Mouse (Mus musculus): ENCODE measurements around the gene Ndufs7.

Ndufs7 gene

GRCm38 (mm10) chr10:80264341-80265148, 15.6 kb downstream of the Ndufs7 start:
- DNase-seq: peak; percentile 99

GRCm38 (mm10) chr10:80265149-80265486, 16.2 kb downstream of the Ndufs7 start:
- DNase-seq: no peak

- DNase-seq: no peak
Measured at GRCm38 (mm10) chr10:80270099-80270498, 21.2 kb downstream of the Ndufs7 start.

GRCm38 (mm10) chr10:80270734-80271181, 21.8 kb downstream of the Ndufs7 start:
- DNase-seq: peak; percentile 63

- DNase-seq: no peak
Measured at GRCm38 (mm10) chr10:80271186-80271843, 22.4 kb downstream of the Ndufs7 start.

- no peak for DNase-seq
Measured at GRCm38 (mm10) chr10:80271870-80272585, 23.1 kb downstream of the Ndufs7 start.

- DNase-seq: no peak
Measured at GRCm38 (mm10) chr10:80273847-80274246, 24.9 kb downstream of the Ndufs7 start.

GRCm38 (mm10) chr10:80276238-80276637, 27.3 kb downstream of the Ndufs7 start:
- no peak for DNase-seq

- DNase-seq: no peak
Measured at GRCm38 (mm10) chr10:80278390-80278789, 29.5 kb downstream of the Ndufs7 start.

GRCm38 (mm10) chr10:80279273-80279672, 30.4 kb downstream of the Ndufs7 start:
- no peak for DNase-seq

GRCm38 (mm10) chr10:80281304-80281703, 32.4 kb downstream of the Ndufs7 start:
- peak; percentile 82 for DNase-seq

- DNase-seq: peak; percentile 78
Measured at GRCm38 (mm10) chr10:80281921-80282371, 33.0 kb downstream of the Ndufs7 start.

- DNase-seq: no peak
Measured at GRCm38 (mm10) chr10:80282481-80283441, 33.8 kb downstream of the Ndufs7 start.

GRCm38 (mm10) chr10:80285222-80286070, 36.5 kb downstream of the Ndufs7 start:
- DNase-seq: no peak

GRCm38 (mm10) chr10:80288097-80288496, 39.2 kb downstream of the Ndufs7 start:
- no peak for DNase-seq

GRCm38 (mm10) chr10:80288657-80289056, 39.7 kb downstream of the Ndufs7 start:
- no peak for DNase-seq

- DNase-seq: peak; percentile 94
Measured at GRCm38 (mm10) chr10:80292251-80293146, 43.6 kb downstream of the Ndufs7 start, which contains the start of gene Rps15. Rps15 (plus strand) TSS chr10:80292453.

GRCm38 (mm10) chr10:80293325-80293724, 44.4 kb downstream of the Ndufs7 start:
- DNase-seq: no peak

- DNase-seq: no peak
Measured at GRCm38 (mm10) chr10:80294311-80294710, 45.4 kb downstream of the Ndufs7 start.

GRCm38 (mm10) chr10:80294788-80295303, 45.9 kb downstream of the Ndufs7 start:
- DNase-seq: no peak
